Mouse (Mus musculus) small intestine, adult 2 months (tissue): ENCODE measurements around the gene Il17f.

Experiments
- CTCF ChIP-seq: fragments of 200-500 bp; IDR thresholded peaks from 2 replicates; pipeline ENCODE4 v1.5.1; 2012; ENCODE audit warnings: low read depth, mild to moderate bottlenecking, control low read depth, inconsistent platforms, low read length, moderate library complexity, mixed read lengths; ENCODE audit not compliant: insufficient replicate concordance, insufficient read length; ENCODE audit errors: extremely low read depth
- POLR2A ChIP-seq: fragments of 200-500 bp; IDR thresholded peaks from 2 replicates; pipeline ENCODE4 v1.6.1; 2012; ENCODE audit warnings: low read depth, mild to moderate bottlenecking, control low read depth, inconsistent platforms, low read length, moderate library complexity

DNA sequence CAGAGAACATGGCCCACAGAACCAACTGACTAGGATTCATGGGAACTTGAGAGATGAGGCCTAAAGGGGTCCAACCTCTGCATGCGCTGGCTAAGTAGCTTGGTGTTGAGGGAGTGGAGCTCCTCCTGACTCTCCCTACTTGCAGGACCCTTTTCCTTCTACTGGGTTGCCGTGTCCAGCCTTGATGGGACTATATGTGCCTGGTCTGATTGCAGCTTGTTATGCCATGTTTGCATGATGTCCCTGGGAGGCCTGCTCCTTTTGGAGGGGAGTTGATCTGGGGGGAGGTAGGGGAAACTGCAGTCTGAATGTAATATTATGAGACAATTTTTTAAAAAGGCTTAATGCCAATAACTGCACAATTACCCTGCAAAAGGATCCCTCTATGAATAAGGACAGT, 10.9 kb upstream of the Il17f start:
- TF ChIP-seq CTCF = no peak
- no peak for TF ChIP-seq POLR2A
